Mouse (Mus musculus) CH12.LX (cell line): ENCODE results near the gene Mmp19. TPM values are rescaled to one million over a fixed set of nuclear protein-coding genes. Genes with fewer than 3 reads are reported as not detected.
A peak's percentile ranks its signal among the peaks of the same experiment; 100 is the strongest.

Experiments used
- DNase-seq: peaks from one replicate; pipeline ENCODE4 v3.0.0-alpha.2; 2013; ENCODE audit errors: extremely low read depth
- H3K27ac ChIP-seq: 2 replicates; pipeline ENCODE4 v1.5.1; 2012; ENCODE audit warnings: low read depth, mild to moderate bottlenecking, control low read depth, moderate library complexity; ENCODE audit not compliant: insufficient read depth
- H3K27me3 ChIP-seq: replicated peaks from 2 replicates; pipeline ENCODE3; 2012; ENCODE audit warnings: inconsistent platforms
- H3K36me3 ChIP-seq, 2 experiments: replicated peaks in 1 of 2; 2 replicates each; pipeline versions ENCODE3 to v1.6.1; 2012; ENCODE audit warnings: inconsistent platforms in 1 of 2, low read length in 1 of 2, mild to moderate bottlenecking in 1 of 2, mixed read lengths in 1 of 2, moderate library complexity in 1 of 2; ENCODE audit not compliant: control insufficient read depth in 1 of 2, insufficient read depth in 1 of 2
- H3K4me1 ChIP-seq, 2 experiments: 2 replicates each; pipeline ENCODE4 v1.6.1; 2012; ENCODE audit warnings: inconsistent platforms in 1 of 2, moderate library complexity in 1 of 2; ENCODE audit not compliant: insufficient read depth in 2 of 2, control insufficient read depth in 1 of 2
- H3K4me2 ChIP-seq: 2 replicates; pipeline ENCODE4 v1.6.1; 2012; ENCODE audit warnings: low read depth, mild to moderate bottlenecking, control low read depth; ENCODE audit not compliant: poor library complexity, insufficient read depth, severe bottlenecking
- H3K4me3 ChIP-seq, 3 experiments: fragments of 150-350 bp in 1 of 3; sonication (generic) in 1 of 3; replicated peaks in 1 of 3; 2 replicates each; pipeline versions ENCODE3 to v1.5.1; 2011 to 2012; ENCODE audit warnings: low read depth in 2 of 3, low read length in 2 of 3, mild to moderate bottlenecking in 2 of 3, moderate library complexity in 2 of 3, control low read depth in 1 of 3, improper control_type of control experiment in 1 of 3, inconsistent platforms in 1 of 3, mixed read lengths in 1 of 3; ENCODE audit not compliant: poor library complexity in 1 of 3
- H3K79me2 ChIP-seq: replicated peaks from 2 replicates; pipeline ENCODE4 v1.6.1; 2012; ENCODE audit warnings: mild to moderate bottlenecking, moderate library complexity; ENCODE audit not compliant: control insufficient read depth, poor library complexity, insufficient read depth, severe bottlenecking; ENCODE audit errors: extremely low read depth
- H3K9ac ChIP-seq: 2 replicates; pipeline ENCODE4 v1.6.1; 2012; ENCODE audit warnings: low read depth, mild to moderate bottlenecking, control low read depth, moderate library complexity; ENCODE audit not compliant: insufficient read depth
- H3K9me3 ChIP-seq: replicated peaks from 2 replicates; pipeline ENCODE3; 2012; ENCODE audit warnings: low read length, inconsistent platforms, mixed read lengths
- CHD1 ChIP-seq: IDR thresholded peaks from 2 replicates; pipeline ENCODE4 v1.6.1; 2012; ENCODE audit warnings: low read depth, low read length, improper control_type of control experiment, inconsistent platforms
- EP300 ChIP-seq: IDR thresholded peaks from 2 replicates; pipeline ENCODE4 v1.6.1; 2011; ENCODE audit warnings: low read length, improper control_type of control experiment
- JUN ChIP-seq: IDR thresholded peaks from 2 replicates; pipeline ENCODE4 v1.6.1; 2011; ENCODE audit warnings: low read depth, mild to moderate bottlenecking, low read length, improper control_type of control experiment, moderate library complexity; ENCODE audit not compliant: insufficient read depth
- JUND ChIP-seq: conservative IDR thresholded peaks from 2 replicates; pipeline ENCODE4 v1.6.1; 2011; ENCODE audit warnings: low read depth, low read length, improper control_type of control experiment
- KAT2A ChIP-seq: IDR thresholded peaks from 2 replicates; pipeline ENCODE4 v1.6.1; 2012; ENCODE audit warnings: low read length, improper control_type of control experiment, inconsistent platforms; ENCODE audit not compliant: insufficient replicate concordance
- MAFK ChIP-seq: IDR thresholded peaks from 2 replicates; pipeline ENCODE4 v1.6.1; 2011; ENCODE audit warnings: low read length, improper control_type of control experiment; ENCODE audit not compliant: insufficient replicate concordance
- MYC ChIP-seq: IDR thresholded peaks from 2 replicates; pipeline ENCODE4 v1.6.1; 2011; ENCODE audit warnings: low read depth, mild to moderate bottlenecking, improper control_type of control experiment, low read length
- NELFE ChIP-seq: IDR thresholded peaks from 2 replicates; pipeline ENCODE4 v1.6.1; 2011; ENCODE audit warnings: low read depth, low read length, improper control_type of control experiment
- TBP ChIP-seq: conservative IDR thresholded peaks from 2 replicates; pipeline ENCODE4 v1.6.1; 2011; ENCODE audit warnings: low read depth, low read length, improper control_type of control experiment
- TCF12 ChIP-seq: IDR thresholded peaks from 2 replicates; pipeline ENCODE4 v1.6.1; 2014; ENCODE audit warnings: low read depth, mild to moderate bottlenecking, inconsistent platforms, low read length, improper control_type of control experiment
- UBTF ChIP-seq: IDR thresholded peaks from 2 replicates; pipeline ENCODE4 v1.6.1; 2012; ENCODE audit warnings: low read depth, mild to moderate bottlenecking, inconsistent platforms, low read length, improper control_type of control experiment, moderate library complexity
- USF1 ChIP-seq: IDR thresholded peaks from 2 replicates; pipeline ENCODE4 v1.6.1; 2014; ENCODE audit warnings: low read depth, mild to moderate bottlenecking, inconsistent platforms, low read length, improper control_type of control experiment
- USF2 ChIP-seq: conservative IDR thresholded peaks from 2 replicates; pipeline ENCODE4 v1.6.1; 2011; ENCODE audit warnings: low read depth, low read length, improper control_type of control experiment
- ZKSCAN1 ChIP-seq: IDR thresholded peaks from 2 replicates; pipeline ENCODE4 v1.6.1; 2012; ENCODE audit warnings: low read depth, inconsistent platforms, low read length, improper control_type of control experiment, borderline replicate concordance
- ZMIZ1 ChIP-seq: IDR thresholded peaks from 2 replicates; pipeline ENCODE4 v1.6.1; 2012; ENCODE audit warnings: low read depth, mild to moderate bottlenecking, inconsistent platforms, low read length, improper control_type of control experiment
- dilution Hi-C: fragments of 300-500 bp; cut with MboI; formaldehyde crosslinking; loops from 2 replicates; pipeline ENCODE4 v1.14.3; 2020; ENCODE audit warnings: low sequenced_read_pairs; ENCODE audit not compliant: extremely low pct_unique_long_range_greater_than_20kb, extremely low pct_ligation_motif_present
- in situ Hi-C: fragments of 300-500 bp; cut with MboI; formaldehyde crosslinking; loops from 3 replicates; pipeline ENCODE4 v1.14.3; 2019; ENCODE audit warnings: low sequenced_read_pairs, low pct_ligation_motif_present, low pct_unique_long_range_greater_than_20kb, mixed read lengths
- polyA plus RNA-seq: library from polyadenylated mRNA; unstranded; fragments of >175 nt; gene quantifications from 2 replicates; pipeline ENCODE4 v1.2.1, GENCODE M21; 2012; ENCODE audit warnings: low read depth; ENCODE audit not compliant: insufficient read length
- total RNA-seq, 2 experiments: library from RNA; depleted of rRNA; stranded (reverse); fragments of 300-350 nt in 1 of 2; fragments of >200 nt in 1 of 2; gene quantifications; 2 replicates each; pipeline ENCODE4 v1.2.3; 2012 to 2014

The Mmp19 gene
- total and polyA plus RNA-seq, 3 experiments, result 0.50 to 1.3 (median 0.57) TPM

GRCm38 (mm10) chr10:128803361-128803760 lies 12.7 kb downstream of the Mmp19 start:
- no peak for DNase-seq
- in situ Hi-C loops, result no loop called here
- H3K4me1 ChIP-seq, result peaks cover 8 to 18% of the 10 kb centered on the region in 2 experiments
- H3K9me3 ChIP-seq, result no peaks in the 10 kb centered on the region
- no peak overlapping the region for H3K4me2 ChIP-seq
- no peak overlapping the region for H3K9ac ChIP-seq
- H3K36me3 ChIP-seq, result peaks cover 2 to 29% of the 10 kb centered on the region in 2 experiments
- H3K79me2 ChIP-seq, result peaks cover 25% of the 10 kb centered on the region
- H3K27ac ChIP-seq, result no peak overlapping the region
- H3K4me3 ChIP-seq, result no peak overlapping the region
- dilution Hi-C loops, result no loop called here
- TF ChIP-seq KAT2A (no peak), TBP (no peak), ZKSCAN1 (no peak), MYC (no peak), TCF12 (no peak), JUND (no peak), NELFE (no peak), UBTF (no peak), USF1 (no peak), CHD1 (no peak), ZMIZ1 (no peak), MAFK (no peak)
- H3K27me3 ChIP-seq, result no peaks in the 10 kb centered on the region

- dilution Hi-C loops, result no loop called here
- DNase-seq, result no peak
- H3K9ac ChIP-seq, result peak within 1 kb of the TSS; percentile 55
- no peaks in the 10 kb centered on the region for H3K9me3 ChIP-seq
- TF ChIP-seq JUN (no peak), NELFE (no peak), USF2 (no peak), EP300 (no peak)
- peak within 1 kb of the TSS; percentile 63 for H3K4me2 ChIP-seq
- H3K4me3 ChIP-seq, result peak within 1 kb of the TSS; percentile 72 to 94 (median 86)
- in situ Hi-C loops, result no loop called here
- peaks cover 29% of the 10 kb centered on the region for H3K79me2 ChIP-seq
- H3K36me3 ChIP-seq, result peaks cover 6 to 31% of the 10 kb centered on the region in 2 experiments
- peak within 1 kb of the TSS; percentile 87 for H3K27ac ChIP-seq
- H3K27me3 ChIP-seq, result no peaks in the 10 kb centered on the region
- H3K4me1 ChIP-seq, result peaks cover 13 to 22% of the 10 kb centered on the region in 2 experiments
Observed at GRCm38 (mm10) chr10:128803771-128804270, 13.1 kb downstream of the Mmp19 start, which contains the start of gene Dnajc14. TSS of gene Dnajc14 (plus strand) at chr10:128804062.
